Mouse (Mus musculus): ENCODE measurements around the gene Zmat5. TPM values are rescaled to one million over a fixed set of nuclear protein-coding genes. Genes with fewer than 3 reads are reported as not detected.
A peak's percentile ranks its signal among the peaks of the same experiment; 100 is the strongest.

The Zmat5 gene
- polyA plus RNA-seq, 1 experiment from 2014 or later = 62.2 TPM

- ATAC-seq (ENCODE audit: low read depth) = no peak
- Histone ChIP-seq H3K36me3 (ENCODE audit: control insufficient read depth, insufficient read depth, low read length) (peaks cover 18% of the 10 kb centered on the region), H3K4me1 (ENCODE audit: control insufficient read depth, insufficient read depth, low read length) (no peaks in the 10 kb centered on the region), H3K9ac (replicated peaks; ENCODE audit: low read depth, low read length) (no peak overlapping the region), H3K4me2 (ENCODE audit: low read depth, low read length) (no peak overlapping the region), H3K9me3 (ENCODE audit: control insufficient read depth, low read length) (no peaks in the 10 kb centered on the region), H3K27me3 (ENCODE audit: control insufficient read depth, insufficient read depth, low read length) (no peaks in the 10 kb centered on the region), H3K4me3 (ENCODE audit: low read depth, low read length) (no peak overlapping the region), H3K27ac (ENCODE audit: low read depth, low read length) (no peak overlapping the region)
- 90% methylated on average over 6 of the region's 6 CpGs for WGBS
These were observed 29.3 kb upstream of the Zmat5 start for GRCm38 (mm10) chr11:4675126-4675562.

GRCm38 (mm10) chr11:4675693-4676092 lies 28.8 kb upstream of the Zmat5 start:
- Histone ChIP-seq H3K9ac (replicated peaks; ENCODE audit: low read depth, low read length) (no peak overlapping the region), H3K4me2 (ENCODE audit: low read depth, low read length) (no peak overlapping the region), H3K27me3 (ENCODE audit: control insufficient read depth, insufficient read depth, low read length) (no peaks in the 10 kb centered on the region), H3K4me3 (ENCODE audit: low read depth, low read length) (no peak overlapping the region), H3K27ac (ENCODE audit: low read depth, low read length) (no peak overlapping the region), H3K9me3 (ENCODE audit: control insufficient read depth, low read length) (no peaks in the 10 kb centered on the region), H3K4me1 (ENCODE audit: control insufficient read depth, insufficient read depth, low read length) (no peaks in the 10 kb centered on the region), H3K36me3 (ENCODE audit: control insufficient read depth, insufficient read depth, low read length) (peaks cover 19% of the 10 kb centered on the region)
- no peak for ATAC-seq (ENCODE audit: low read depth)
- WGBS = 95% methylated on average over 6 of the region's 6 CpGs

GRCm38 (mm10) chr11:4677250-4677872 lies 27.1 kb upstream of the Zmat5 start:
- H3K27ac ChIP-seq (ENCODE audit: low read depth, low read length) = no peak overlapping the region
- no peak overlapping the region for H3K9ac ChIP-seq (replicated peaks; ENCODE audit: low read depth, low read length)
- H3K4me3 ChIP-seq (ENCODE audit: low read depth, low read length) = no peak overlapping the region
- peaks cover 20% of the 10 kb centered on the region for H3K36me3 ChIP-seq (ENCODE audit: control insufficient read depth, insufficient read depth, low read length)
- H3K9me3 ChIP-seq (ENCODE audit: control insufficient read depth, low read length) = no peaks in the 10 kb centered on the region
- H3K27me3 ChIP-seq (ENCODE audit: control insufficient read depth, insufficient read depth, low read length) = no peaks in the 10 kb centered on the region
- no peak overlapping the region for H3K4me2 ChIP-seq (ENCODE audit: low read depth, low read length)
- H3K4me1 ChIP-seq (ENCODE audit: control insufficient read depth, insufficient read depth, low read length) = no peaks in the 10 kb centered on the region
- ATAC-seq (ENCODE audit: low read depth) = no peak
- 90% methylated on average over 7 of the region's 7 CpGs for WGBS

GRCm38 (mm10) chr11:4678700-4679440 lies 25.6 kb upstream of the Zmat5 start:
- H3K36me3 ChIP-seq (ENCODE audit: control insufficient read depth, insufficient read depth, low read length) = peaks cover 24% of the 10 kb centered on the region; the same call in 1 of the 2 replicates
- H3K9me3 ChIP-seq (ENCODE audit: control insufficient read depth, low read length) = no peaks in the 10 kb centered on the region
- WGBS = 64% methylated on average over 13 of the region's 13 CpGs

GRCm38 (mm10) chr11:4679441-4679832 lies 25.0 kb upstream of the Zmat5 start:
- H3K27me3 ChIP-seq (ENCODE audit: control insufficient read depth, insufficient read depth, low read length) = no peaks in the 10 kb centered on the region
- no peak overlapping the region for H3K9ac ChIP-seq (replicated peaks; ENCODE audit: low read depth, low read length)
- H3K9me3 ChIP-seq (ENCODE audit: control insufficient read depth, low read length) = no peaks in the 10 kb centered on the region
- H3K36me3 ChIP-seq (ENCODE audit: control insufficient read depth, insufficient read depth, low read length) = peaks cover 30% of the 10 kb centered on the region; the same call in 1 of the 2 replicates
- WGBS = 89% methylated on average over 10 of the region's 12 CpGs
- no peaks in the 10 kb centered on the region for H3K4me1 ChIP-seq (ENCODE audit: control insufficient read depth, insufficient read depth, low read length)
- H3K27ac ChIP-seq (ENCODE audit: low read depth, low read length) = no peak overlapping the region
- H3K4me2 ChIP-seq (ENCODE audit: low read depth, low read length) = no peak overlapping the region
- no peak overlapping the region for H3K4me3 ChIP-seq (ENCODE audit: low read depth, low read length)
- no peak for ATAC-seq (ENCODE audit: low read depth)

More at GRCm38 (mm10) chr11:4678700-4679440, 25.6 kb upstream of the Zmat5 start:
- peak; percentile 74; the same call in 1 of the 2 replicates for ATAC-seq (ENCODE audit: low read depth)
- Histone ChIP-seq H3K27me3 (ENCODE audit: control insufficient read depth, insufficient read depth, low read length) (no peaks in the 10 kb centered on the region), H3K4me3 (ENCODE audit: low read depth, low read length) (no peak overlapping the region), H3K4me1 (ENCODE audit: control insufficient read depth, insufficient read depth, low read length) (no peaks in the 10 kb centered on the region), H3K9ac (replicated peaks; ENCODE audit: low read depth, low read length) (no peak overlapping the region), H3K27ac (ENCODE audit: low read depth, low read length) (no peak overlapping the region), H3K4me2 (ENCODE audit: low read depth, low read length) (no peak overlapping the region)

GRCm38 (mm10) chr11:4680126-4680525 lies 24.4 kb upstream of the Zmat5 start:
- Histone ChIP-seq H3K36me3 (ENCODE audit: control insufficient read depth, insufficient read depth, low read length) (peaks cover 31% of the 10 kb centered on the region; the same call in 1 of the 2 replicates), H3K4me3 (ENCODE audit: low read depth, low read length) (no peak overlapping the region), H3K4me2 (ENCODE audit: low read depth, low read length) (no peak overlapping the region), H3K4me1 (ENCODE audit: control insufficient read depth, insufficient read depth, low read length) (no peaks in the 10 kb centered on the region), H3K9me3 (ENCODE audit: control insufficient read depth, low read length) (no peaks in the 10 kb centered on the region), H3K9ac (replicated peaks; ENCODE audit: low read depth, low read length) (no peak overlapping the region), H3K27me3 (ENCODE audit: control insufficient read depth, insufficient read depth, low read length) (no peaks in the 10 kb centered on the region), H3K27ac (ENCODE audit: low read depth, low read length) (no peak overlapping the region)
- WGBS = 25% methylated on average over 3 of the region's 3 CpGs
- no peak for ATAC-seq (ENCODE audit: low read depth)

GRCm38 (mm10) chr11:4683516-4683915 lies 21.0 kb upstream of the Zmat5 start:
- Histone ChIP-seq H3K27me3 (ENCODE audit: control insufficient read depth, insufficient read depth, low read length) (no peaks in the 10 kb centered on the region), H3K36me3 (ENCODE audit: control insufficient read depth, insufficient read depth, low read length) (peaks cover 31% of the 10 kb centered on the region; the same call in 1 of the 2 replicates), H3K9me3 (ENCODE audit: control insufficient read depth, low read length) (no peaks in the 10 kb centered on the region), H3K4me1 (ENCODE audit: control insufficient read depth, insufficient read depth, low read length) (no peaks in the 10 kb centered on the region), H3K4me3 (ENCODE audit: low read depth, low read length) (no peak overlapping the region), H3K9ac (replicated peaks; ENCODE audit: low read depth, low read length) (no peak overlapping the region), H3K27ac (ENCODE audit: low read depth, low read length) (no peak overlapping the region), H3K4me2 (ENCODE audit: low read depth, low read length) (no peak overlapping the region)
- ATAC-seq (ENCODE audit: low read depth) = no peak
- 89% methylated on average over 6 of the region's 6 CpGs for WGBS

GRCm38 (mm10) chr11:4684186-4684585 lies 20.3 kb upstream of the Zmat5 start:
- Histone ChIP-seq H3K36me3 (ENCODE audit: control insufficient read depth, insufficient read depth, low read length) (peaks cover 31% of the 10 kb centered on the region; the same call in 1 of the 2 replicates), H3K4me1 (ENCODE audit: control insufficient read depth, insufficient read depth, low read length) (no peaks in the 10 kb centered on the region), H3K4me2 (ENCODE audit: low read depth, low read length) (no peak overlapping the region), H3K9me3 (ENCODE audit: control insufficient read depth, low read length) (no peaks in the 10 kb centered on the region), H3K27ac (ENCODE audit: low read depth, low read length) (no peak overlapping the region), H3K9ac (replicated peaks; ENCODE audit: low read depth, low read length) (no peak overlapping the region), H3K4me3 (ENCODE audit: low read depth, low read length) (no peak overlapping the region), H3K27me3 (ENCODE audit: control insufficient read depth, insufficient read depth, low read length) (no peaks in the 10 kb centered on the region)
- no peak for ATAC-seq (ENCODE audit: low read depth)
- 49% methylated on average over 6 of the region's 6 CpGs for WGBS

- H3K4me1 ChIP-seq (ENCODE audit: control insufficient read depth, insufficient read depth, low read length) = no peaks in the 10 kb centered on the region
- WGBS = 78% methylated on average over 4 of the region's 4 CpGs
- H3K4me2 ChIP-seq (ENCODE audit: low read depth, low read length) = no peak overlapping the region
- no peak overlapping the region for H3K4me3 ChIP-seq (ENCODE audit: low read depth, low read length)
- no peaks in the 10 kb centered on the region for H3K9me3 ChIP-seq (ENCODE audit: control insufficient read depth, low read length)
- ATAC-seq (ENCODE audit: low read depth) = no peak
- peaks cover 31% of the 10 kb centered on the region; the same call in 1 of the 2 replicates for H3K36me3 ChIP-seq (ENCODE audit: control insufficient read depth, insufficient read depth, low read length)
- no peaks in the 10 kb centered on the region for H3K27me3 ChIP-seq (ENCODE audit: control insufficient read depth, insufficient read depth, low read length)
- H3K9ac ChIP-seq (replicated peaks; ENCODE audit: low read depth, low read length) = no peak overlapping the region
- no peak overlapping the region for H3K27ac ChIP-seq (ENCODE audit: low read depth, low read length)
These were observed 19.4 kb upstream of the Zmat5 start for GRCm38 (mm10) chr11:4685071-4685470.

Data from neural tube, embryonic 14.5 days (tissue).